Mouse (Mus musculus) lung, adult 18-20 months (tissue): Measurements from ENCODE around the gene Lman2l.

Experiments
- DNase-seq, 2 experiments: peaks; one replicate each; pipeline ENCODE4 v3.0.0; 2022; ENCODE audit warnings: mixed read lengths in 2 of 2

The Lman2l gene

GRCm38 (mm10) chr1:36444471-36445464 lies at the start of gene Lman2l:
Gene Lman2l, minus strand, starts transcription at chr1:36445271.
- peak; percentile 97 to 98 for DNase-seq

GRCm38 (mm10) chr1:36493299-36493698 lies 48.2 kb upstream of the Lman2l start:
- DNase-seq: no peak

GRCm38 (mm10) chr1:36492416-36493139 lies 47.5 kb upstream of the Lman2l start:
- peak; percentile 34 to 65 for DNase-seq

GRCm38 (mm10) chr1:36489661-36490060 lies 44.6 kb upstream of the Lman2l start:
- no peak for DNase-seq

- DNase-seq: no peak
These were observed 42.0 kb upstream of the Lman2l start for GRCm38 (mm10) chr1:36487111-36487510.

GRCm38 (mm10) chr1:36485080-36485479 lies 40.0 kb upstream of the Lman2l start:
- peak in 1 of 2 experiments; percentile 41 for DNase-seq

GRCm38 (mm10) chr1:36483825-36484224 lies 38.8 kb upstream of the Lman2l start:
- DNase-seq: no peak

GRCm38 (mm10) chr1:36479903-36480899 lies 35.1 kb upstream of the Lman2l start:
- DNase-seq: peak in 1 of 2 experiments; percentile 29

- DNase-seq: no peak
These were observed 33.3 kb upstream of the Lman2l start for GRCm38 (mm10) chr1:36478343-36478795.

- no peak for DNase-seq
These were observed 31.4 kb upstream of the Lman2l start for GRCm38 (mm10) chr1:36476426-36476825.

GRCm38 (mm10) chr1:36475480-36476110 lies 30.5 kb upstream of the Lman2l start:
- no peak for DNase-seq

GRCm38 (mm10) chr1:36474646-36475045 lies 29.6 kb upstream of the Lman2l start:
- no peak for DNase-seq

GRCm38 (mm10) chr1:36473211-36473780 lies 28.2 kb upstream of the Lman2l start:
- DNase-seq: no peak

GRCm38 (mm10) chr1:36472106-36472440 lies 27.0 kb upstream of the Lman2l start:
- no peak for DNase-seq

- DNase-seq: peak; percentile 91 to 92
These were observed 26.4 kb upstream of the Lman2l start, which contains the start of gene Cnnm4 for GRCm38 (mm10) chr1:36471181-36472105. Gene Cnnm4, plus strand, starts transcription at chr1:36471620.

GRCm38 (mm10) chr1:36469811-36470444 lies 24.9 kb upstream of the Lman2l start:
- DNase-seq: peak in 1 of 2 experiments; percentile 22

- no peak for DNase-seq
These were observed 22.4 kb upstream of the Lman2l start for GRCm38 (mm10) chr1:36467446-36467845.

GRCm38 (mm10) chr1:36465641-36466160 lies 20.6 kb upstream of the Lman2l start:
- DNase-seq: no peak

GRCm38 (mm10) chr1:36461829-36462228 lies 16.8 kb upstream of the Lman2l start:
- DNase-seq: no peak
